Mouse (Mus musculus) thymus, adult 18-20 months (tissue): ENCODE results near the gene Zfp354b.

Source experiments
- DNase-seq, 2 experiments: peaks; one replicate each; pipeline ENCODE4 v3.0.0; 2022; ENCODE audit warnings: mixed read lengths in 2 of 2

Gene Zfp354b

GRCm38 (mm10) chr11:50878641-50879040 is 52.8 kb downstream of the Zfp354b start:
- no peak for DNase-seq
